Mouse (Mus musculus) left cerebral cortex, adult 2 months (tissue): ENCODE results near the gene Tenm2. TPM values are rescaled to one million over a fixed set of nuclear protein-coding genes. Genes with fewer than 3 reads are reported as not detected.
A peak's percentile ranks its signal among the peaks of the same experiment; 100 is the strongest.

Experiments
- DNase-seq, 2 experiments: peaks; one replicate each; pipeline ENCODE4 v3.0.0; 2021 to 2022; ENCODE audit warnings: low spot score in 2 of 2, mixed read lengths in 1 of 2; ENCODE audit errors: extremely low spot score in 1 of 2
- H3K27ac ChIP-seq: fragments of 200-600 bp; 2 replicates; pipeline ENCODE4 v1.8.1; 2022
- H3K4me3 ChIP-seq: fragments of 200-600 bp; 2 replicates; pipeline ENCODE4 v1.8.1; 2022
- CTCF ChIP-seq: fragments of 200-600 bp; IDR thresholded peaks from 2 replicates; pipeline ENCODE4 v1.8.1; 2022; ENCODE audit warnings: antibody characterized with exemption, mild to moderate bottlenecking, moderate library complexity
- intact Hi-C: fragments of 180-260 bp; cut with DNase I; formaldehyde crosslinking; loops from one replicate; pipeline ENCODE4 v1.15.1; 2025
- total RNA-seq, 2 experiments: library from RNA; stranded (reverse); gene quantifications; 2 replicates each; pipeline ENCODE4 v1.2.3; 2021

Gene Tenm2
- total RNA-seq, 2 experiments from 2014 or later = 98.0 to 98.5 TPM

GRCm38 (mm10) chr11:36204381-36204780 is 1031.4 kb downstream of the Tenm2 start:
- Histone ChIP-seq H3K4me3 (no peak overlapping the region), H3K27ac (peak overlapping the region; percentile 74)
- no peak for DNase-seq
- intact Hi-C loops = no loop called here
- no peak for TF ChIP-seq CTCF

- intact Hi-C loops = no loop called here
- no peak for TF ChIP-seq CTCF
- no peak overlapping the region for H3K4me3 ChIP-seq
- no peak for DNase-seq
- H3K27ac ChIP-seq = peak overlapping the region; percentile 74; the same call in 1 of the 2 replicates
Measured at GRCm38 (mm10) chr11:36203896-36204295, 1031.9 kb downstream of the Tenm2 start.

GRCm38 (mm10) chr11:36194348-36194747 is 1041.4 kb downstream of the Tenm2 start:
- intact Hi-C loops = no loop called here
- TF ChIP-seq CTCF = no peak
- DNase-seq = no peak
- no peak overlapping the region for H3K4me3 ChIP-seq
- no peak overlapping the region for H3K27ac ChIP-seq

GRCm38 (mm10) chr11:36176106-36176505 is 1059.7 kb downstream of the Tenm2 start:
- intact Hi-C loops = no loop called here
- peak; percentile 26 to 57 for DNase-seq
- no peak overlapping the region for H3K4me3 ChIP-seq
- H3K27ac ChIP-seq = no peak overlapping the region
- no peak; the same call in 1 of the 2 replicates for TF ChIP-seq CTCF

- H3K4me3 ChIP-seq = no peak overlapping the region
- no peak for DNase-seq
- no peak for TF ChIP-seq CTCF
Measured at GRCm38 (mm10) chr11:36173076-36173690, 1062.6 kb downstream of the Tenm2 start.

GRCm38 (mm10) chr11:36172520-36172919 is 1063.2 kb downstream of the Tenm2 start:
- DNase-seq = no peak
- intact Hi-C loops = no loop called here
- TF ChIP-seq CTCF = no peak

More at GRCm38 (mm10) chr11:36173076-36173690, 1062.6 kb downstream of the Tenm2 start:
- intact Hi-C loops = no loop called here
- H3K27ac ChIP-seq = no peak overlapping the region

GRCm38 (mm10) chr11:36171991-36172390 is 1063.8 kb downstream of the Tenm2 start:
- intact Hi-C loops = no loop called here

More at GRCm38 (mm10) chr11:36172520-36172919, 1063.2 kb downstream of the Tenm2 start:
- H3K27ac ChIP-seq = no peak overlapping the region
- H3K4me3 ChIP-seq = no peak overlapping the region

GRCm38 (mm10) chr11:36171221-36171620 is 1064.5 kb downstream of the Tenm2 start:
- intact Hi-C loops = no loop called here
- Histone ChIP-seq H3K4me3 (no peak overlapping the region), H3K27ac (no peak overlapping the region)
- TF ChIP-seq CTCF = no peak
- no peak for DNase-seq

More at GRCm38 (mm10) chr11:36171991-36172390, 1063.8 kb downstream of the Tenm2 start:
- DNase-seq = no peak
- TF ChIP-seq CTCF = no peak
- H3K27ac ChIP-seq = no peak overlapping the region
- no peak overlapping the region for H3K4me3 ChIP-seq

GRCm38 (mm10) chr11:36169738-36170137 is 1066.0 kb downstream of the Tenm2 start:
- Histone ChIP-seq H3K27ac (no peak overlapping the region), H3K4me3 (no peak overlapping the region)
- no peak for TF ChIP-seq CTCF
- intact Hi-C loops = no loop called here
- no peak for DNase-seq

GRCm38 (mm10) chr11:36168921-36169537 is 1066.7 kb downstream of the Tenm2 start:
- H3K4me3 ChIP-seq = no peak overlapping the region
- TF ChIP-seq CTCF = no peak
- no peak for DNase-seq
- no peak overlapping the region for H3K27ac ChIP-seq
- intact Hi-C loops = no loop called here

GRCm38 (mm10) chr11:36167766-36168318 is 1067.9 kb downstream of the Tenm2 start:
- Histone ChIP-seq H3K4me3 (no peak overlapping the region), H3K27ac (no peak overlapping the region)
- no peak for DNase-seq
- intact Hi-C loops = no loop called here
- no peak for TF ChIP-seq CTCF

- Histone ChIP-seq H3K27ac (no peak overlapping the region), H3K4me3 (no peak overlapping the region)
- no peak for TF ChIP-seq CTCF
- intact Hi-C loops = no loop called here
- DNase-seq = peak in 1 of 2 experiments; percentile 4
Measured at GRCm38 (mm10) chr11:36163580-36163979, 1072.2 kb downstream of the Tenm2 start.
